Mouse (Mus musculus) myocyte (in vitro differentiated cells): ENCODE measurements around the gene Cdk5rap3.

Experiments
- CEBPB ChIP-seq: IDR thresholded peaks from 2 replicates; pipeline ENCODE4 v1.6.1; 2011; ENCODE audit warnings: mild to moderate bottlenecking, moderate library complexity; ENCODE audit not compliant: poor library complexity, insufficient read depth, severe bottlenecking
- E2F4 ChIP-seq: IDR thresholded peaks from one replicate; pipeline ENCODE4 v1.6.1; 2011; ENCODE audit warnings: mild to moderate bottlenecking, control low read depth, moderate library complexity; ENCODE audit not compliant: insufficient read depth
- MAX ChIP-seq: IDR thresholded peaks from one replicate; pipeline ENCODE4 v1.6.1; 2011; ENCODE audit warnings: low read depth, mild to moderate bottlenecking, control low read depth
- MYOD1 ChIP-seq, 3 experiments: IDR thresholded peaks; one replicate each; pipeline ENCODE4 v1.6.1; 2011; ENCODE audit warnings: control low read depth in 2 of 3, low read depth in 2 of 3, mild to moderate bottlenecking in 2 of 3, moderate library complexity in 1 of 3; ENCODE audit not compliant: insufficient read length in 2 of 3, control insufficient read depth in 1 of 3
- POLR2A ChIP-seq: IDR thresholded peaks from one replicate; pipeline ENCODE4 v1.6.1; 2011; ENCODE audit warnings: low read depth, mild to moderate bottlenecking, control low read depth, moderate library complexity; ENCODE audit not compliant: insufficient read length
- POLR2AphosphoS2 ChIP-seq: IDR thresholded peaks from one replicate; pipeline ENCODE4 v1.6.1; 2011; ENCODE audit warnings: low read depth, control low read depth; ENCODE audit not compliant: insufficient read length
- SRF ChIP-seq: IDR thresholded peaks from one replicate; pipeline ENCODE4 v1.6.1; 2011; ENCODE audit warnings: low read depth; ENCODE audit not compliant: control insufficient read depth, insufficient read length
- TCF12 ChIP-seq: IDR thresholded peaks from one replicate; pipeline ENCODE4 v1.6.1; 2011; ENCODE audit warnings: mild to moderate bottlenecking, control low read depth; ENCODE audit not compliant: poor library complexity, insufficient read depth, severe bottlenecking

DNA sequence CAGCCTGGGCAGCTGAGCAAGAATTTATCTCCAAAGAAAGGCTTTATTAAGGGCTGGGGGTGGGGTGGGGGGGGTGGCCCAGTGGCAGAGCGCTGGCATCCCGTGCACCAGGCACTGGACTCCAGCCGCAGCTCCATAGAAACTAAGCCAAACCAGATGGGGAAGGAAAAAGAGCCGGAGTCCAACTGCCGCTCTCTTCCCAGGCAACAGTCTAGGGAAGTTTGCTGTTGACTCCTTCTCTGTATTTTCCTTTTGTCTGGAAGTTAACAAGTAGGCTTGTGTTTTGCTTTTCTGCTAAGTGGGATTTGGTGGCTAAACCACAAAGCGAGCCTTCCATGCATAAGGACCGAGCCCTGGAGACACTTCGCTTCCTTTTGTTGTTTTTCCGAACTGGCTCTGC lies 30.2 kb upstream of the Cdk5rap3 start:
- TF ChIP-seq SRF (no peak), POLR2A (no peak), TCF12 (no peak), POLR2AphosphoS2 (no peak), MAX (no peak), CEBPB (no peak), E2F4 (no peak), MYOD1 (IDR thresholded peaks at IDR 0.05; ENCODE audit: control insufficient read depth in 1 of 3, insufficient read length in 2 of 3, low read depth in 2 of 3) (no peak)
